Mouse (Mus musculus) R1 (cell line): ENCODE measurements around the gene Setd3.

ENCODE experiments used
- DNase-seq: peaks from one replicate; pipeline ENCODE4 v3.0.0-alpha.2; 2018; ENCODE audit warnings: low read depth, low spot score

The Setd3 gene

DNA sequence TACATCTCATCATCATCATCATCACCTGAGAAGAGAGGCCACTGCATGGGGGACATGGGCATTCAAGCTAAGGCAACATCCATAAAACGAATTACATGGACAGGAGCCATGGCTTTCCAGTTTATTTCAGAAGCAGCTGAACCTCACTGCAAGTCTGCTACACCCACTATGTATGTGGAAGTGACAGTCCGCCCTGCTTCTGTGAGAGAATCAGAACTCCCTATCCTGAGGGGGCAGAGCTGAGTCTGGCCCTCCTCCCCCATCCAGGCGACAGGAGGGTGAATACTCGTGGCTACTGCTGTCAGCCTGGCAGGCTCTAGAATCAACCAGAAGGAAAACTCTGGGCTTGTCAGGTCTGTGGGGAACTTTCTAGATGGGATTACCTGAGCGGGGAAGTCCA lies 106.2 kb downstream of the Setd3 start:
- no peak for DNase-seq

GRCm38 (mm10) chr12:108070685-108071662 lies 108.1 kb downstream of the Setd3 start:
- DNase-seq, result no peak

DNA sequence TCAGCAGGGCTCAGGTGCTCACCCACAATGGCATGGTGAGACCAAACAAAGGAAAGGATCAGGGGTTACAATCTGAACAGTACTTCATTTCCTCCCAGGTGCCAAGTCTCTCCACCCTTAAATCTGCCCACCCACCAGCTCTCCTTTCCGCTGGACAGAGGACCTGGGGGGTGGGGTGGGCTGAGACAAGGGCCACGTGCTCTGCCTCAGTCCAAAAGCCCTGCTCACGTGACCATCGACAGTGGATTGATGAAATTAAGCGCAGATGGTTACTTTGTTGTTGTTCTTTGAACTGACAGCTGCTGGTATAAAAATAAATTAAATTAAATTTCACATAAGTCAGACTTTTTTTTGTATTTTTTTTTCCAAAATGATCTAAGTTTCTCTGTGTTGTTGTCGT lies 109.6 kb downstream of the Setd3 start:
- no peak for DNase-seq

DNA sequence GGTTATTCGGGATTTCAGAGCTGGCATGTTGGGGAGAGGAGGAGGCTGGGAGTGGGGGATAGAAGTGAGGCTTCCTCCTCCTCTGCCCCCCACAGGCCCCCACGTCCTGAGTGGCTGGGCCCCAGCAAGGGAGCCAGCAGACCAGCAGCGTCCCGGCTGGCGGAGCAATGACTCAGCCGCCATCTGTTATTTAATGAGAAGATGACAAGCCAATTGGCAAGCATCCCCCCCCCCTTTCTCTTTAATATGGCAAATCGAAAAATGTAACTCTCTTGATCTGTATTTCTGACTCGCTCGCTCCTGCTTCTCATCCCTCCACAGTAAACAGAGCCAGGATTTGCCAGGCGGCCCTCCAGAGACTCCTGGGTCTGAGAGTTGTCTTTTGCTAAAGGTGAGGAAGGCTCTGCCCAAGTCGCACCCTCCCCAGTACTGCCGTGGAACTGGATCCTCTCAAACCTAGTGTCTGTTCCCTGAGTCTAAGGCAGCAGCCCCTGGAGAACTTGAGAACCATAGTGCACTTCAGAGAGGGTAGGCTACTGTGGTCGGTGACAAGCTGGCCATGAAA lies 111.2 kb downstream of the Setd3 start:
- no peak for DNase-seq

DNA sequence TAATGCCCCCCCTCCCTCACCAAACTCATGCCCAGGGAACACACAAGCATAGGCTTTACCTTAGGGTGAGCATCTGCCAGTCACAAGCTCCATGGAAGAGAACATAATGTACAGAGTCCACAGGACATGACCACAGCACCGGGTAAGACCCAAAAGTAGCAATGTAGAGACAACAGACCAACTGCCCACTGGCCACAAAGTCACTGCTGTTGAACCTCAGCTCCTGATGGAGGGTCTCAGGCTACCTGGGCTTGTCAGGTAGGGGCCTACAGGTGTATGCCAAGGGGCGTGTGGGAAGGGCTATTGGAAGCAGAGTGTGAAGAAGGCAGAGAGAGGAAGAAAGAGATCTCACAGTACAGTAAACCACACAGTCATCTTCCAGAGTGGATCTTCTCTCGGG lies 111.9 kb downstream of the Setd3 start:
- no peak for DNase-seq

DNA sequence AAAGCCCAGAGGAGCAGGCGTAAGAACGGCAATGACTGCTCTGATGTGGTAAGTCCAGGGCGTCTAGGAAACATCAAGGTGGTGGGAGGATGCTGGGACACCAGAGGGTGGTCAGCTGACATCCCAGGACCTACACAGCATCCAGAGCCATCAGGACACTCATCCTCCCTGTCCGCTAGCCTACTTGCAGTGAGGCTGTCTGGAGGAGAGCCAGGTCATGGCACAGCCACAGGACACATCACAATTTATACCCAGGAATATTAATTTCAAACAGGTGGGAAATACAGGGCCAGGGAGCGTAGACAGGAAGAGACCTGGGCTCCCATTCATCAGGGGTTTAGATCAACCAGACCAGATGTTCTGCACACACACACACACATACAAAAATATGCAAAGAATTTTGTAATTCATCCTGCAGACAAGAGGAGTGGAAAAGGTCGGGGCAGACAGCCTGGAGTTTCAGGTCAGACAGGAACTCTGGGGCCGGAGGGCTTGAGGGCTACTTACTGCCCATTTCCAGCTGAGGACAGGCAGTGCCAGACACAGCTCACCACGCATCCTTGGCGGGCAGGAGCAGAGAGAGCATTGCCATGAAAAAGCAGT lies 114.6 kb downstream of the Setd3 start:
- no peak for DNase-seq

GRCm38 (mm10) chr12:108063986-108064385 lies 115.1 kb downstream of the Setd3 start:
- DNase-seq, result no peak

DNA sequence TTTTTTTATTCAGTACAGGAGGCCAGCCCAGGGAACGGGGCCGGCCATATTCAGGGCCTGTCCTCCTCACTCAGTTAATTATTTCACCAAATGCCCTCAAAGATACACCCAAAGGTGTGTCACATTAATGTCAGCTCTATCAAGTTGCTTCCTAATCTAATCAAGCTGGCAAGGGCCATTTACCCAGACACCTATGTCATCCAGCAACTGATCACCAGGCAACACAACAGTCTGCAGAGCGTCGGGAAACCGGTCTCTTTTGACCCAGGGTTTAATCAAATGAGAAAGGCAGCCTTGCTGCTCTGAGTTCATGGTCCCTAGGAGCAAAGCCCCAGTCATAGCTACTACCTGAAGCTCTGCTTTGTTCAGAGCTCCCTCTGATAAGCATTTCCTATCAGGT lies 117.0 kb downstream of the Setd3 start:
- DNase-seq, result no peak

DNA sequence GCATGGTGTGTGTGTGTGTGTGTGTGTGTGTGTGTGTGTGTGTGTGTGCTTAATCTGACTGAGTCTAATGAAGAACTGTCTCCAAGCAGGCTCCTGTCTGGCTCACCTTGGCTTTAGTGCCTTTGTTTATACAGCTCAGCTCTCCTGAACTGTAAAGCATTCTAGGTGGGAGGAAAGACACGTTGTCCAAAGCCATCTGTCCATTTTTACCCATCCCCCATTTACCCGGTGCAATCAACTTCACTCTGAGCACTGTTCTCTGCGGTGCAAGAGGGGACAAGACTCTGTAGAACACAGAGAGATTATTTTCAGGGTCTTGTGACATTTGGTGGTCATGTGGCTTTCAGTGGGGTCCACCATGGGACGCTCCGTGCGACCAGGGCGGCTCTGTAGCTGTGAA lies 117.5 kb downstream of the Setd3 start:
- no peak for DNase-seq
